Mouse (Mus musculus): ENCODE data around the gene Rgs2.

Rgs2 gene

DNA sequence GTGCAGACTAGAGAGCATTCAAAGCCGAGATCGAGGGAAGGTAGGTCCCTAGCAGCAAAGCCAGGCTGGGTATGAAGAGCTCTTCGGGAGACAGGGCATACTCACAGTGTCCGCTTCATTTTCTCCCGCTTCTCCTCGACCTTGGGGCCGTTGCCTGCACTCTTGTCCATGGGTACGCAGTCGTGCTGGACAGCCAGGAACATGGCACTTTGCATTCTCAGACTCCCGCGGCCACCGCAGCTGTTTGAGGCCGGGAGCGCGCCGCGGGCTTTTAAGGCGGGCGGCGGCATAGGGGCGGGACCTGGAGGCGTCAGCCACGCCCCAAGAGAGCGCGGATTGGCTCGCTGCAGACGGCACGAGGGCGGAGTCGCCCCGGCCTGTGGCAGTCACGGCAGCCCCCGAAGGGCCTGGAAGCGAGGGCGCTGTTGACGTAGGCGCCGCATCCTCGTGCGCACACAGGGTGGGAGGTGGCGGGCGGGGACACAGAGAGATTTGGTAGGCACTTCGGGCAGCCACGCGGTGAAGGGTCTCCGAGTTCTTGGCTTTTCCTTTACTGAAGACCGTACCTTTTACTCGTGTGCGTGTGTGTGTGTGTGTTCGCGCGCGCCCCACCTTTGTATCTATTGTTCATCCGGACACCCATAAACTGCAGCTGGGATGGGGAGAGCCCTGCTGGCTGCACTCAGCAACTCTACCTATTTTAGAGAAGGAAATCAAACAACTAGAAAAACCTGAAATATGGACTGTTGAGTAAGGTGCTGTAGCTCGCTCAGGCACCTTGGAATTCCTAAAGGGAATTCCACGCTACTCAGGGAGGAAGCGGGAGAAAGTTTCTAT, at the start of gene Rgs2:
Rgs2 (minus strand) TSS at position 258 of the 837 bp plus-strand sequence.
- DNase-seq (ENCODE audit: low read depth, low spot score): peak; percentile 77

DNA sequence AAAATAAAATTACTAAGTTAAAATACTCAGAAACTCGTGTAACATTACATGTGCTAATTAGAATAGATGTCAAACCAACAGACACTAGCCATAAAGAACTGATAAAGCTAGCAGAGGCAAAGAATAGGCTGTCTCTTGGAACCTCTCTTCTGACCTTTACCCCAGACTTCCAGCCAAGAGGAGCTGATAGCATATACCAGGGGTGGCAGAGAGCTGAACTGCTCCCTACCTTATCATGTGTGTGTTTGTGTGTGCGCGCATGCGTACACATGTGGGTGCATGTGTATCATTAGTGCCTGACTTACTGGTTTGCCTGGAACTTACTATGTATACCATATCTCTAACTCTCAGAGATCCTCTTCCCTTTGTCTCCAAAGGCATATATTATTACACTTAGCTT, 49.4 kb upstream of the Rgs2 start:
- no peak for DNase-seq (ENCODE audit: low read depth, low spot score)

DNA sequence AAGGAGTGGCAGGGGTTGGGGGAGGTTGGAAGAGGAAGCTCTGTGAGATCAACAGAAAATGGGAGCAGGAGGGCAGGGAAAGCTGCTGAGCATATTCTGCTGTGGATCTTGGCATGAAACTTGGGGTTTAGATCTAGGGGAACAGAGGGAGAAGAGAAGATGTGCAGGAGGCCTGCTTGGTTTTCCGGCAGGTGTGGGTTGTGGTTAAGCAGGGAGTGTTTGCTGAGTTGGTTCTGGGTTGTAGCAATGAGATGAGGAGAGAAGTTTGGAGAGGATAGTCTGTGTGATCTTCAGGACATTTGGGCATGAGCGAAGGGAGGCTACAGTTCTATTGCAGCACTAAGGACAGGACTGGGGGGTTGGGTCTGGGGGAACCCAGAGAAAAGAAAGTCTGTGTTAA, 37.9 kb upstream of the Rgs2 start:
- DNase-seq (ENCODE audit: low read depth, low spot score): no peak

DNA sequence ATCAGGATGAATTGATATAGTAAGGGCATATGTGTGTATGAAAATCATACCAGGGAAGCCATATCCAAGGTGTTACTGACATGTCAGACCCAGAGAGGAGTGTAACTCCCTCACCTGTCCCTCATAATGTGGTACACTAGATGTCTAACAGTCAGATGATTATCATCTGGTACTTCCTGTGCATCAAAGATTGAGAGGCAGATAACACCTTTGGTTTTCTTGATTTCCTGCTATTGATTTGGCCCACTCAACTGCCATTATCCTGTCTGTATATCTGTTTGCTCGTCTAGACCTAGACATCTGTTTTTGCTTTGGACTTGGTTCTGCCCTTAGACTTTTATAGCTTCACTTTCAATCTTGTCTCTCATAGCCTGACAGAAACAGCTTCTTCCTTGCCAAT, 29.5 kb upstream of the Rgs2 start:
- DNase-seq (ENCODE audit: low read depth, low spot score): no peak

DNA sequence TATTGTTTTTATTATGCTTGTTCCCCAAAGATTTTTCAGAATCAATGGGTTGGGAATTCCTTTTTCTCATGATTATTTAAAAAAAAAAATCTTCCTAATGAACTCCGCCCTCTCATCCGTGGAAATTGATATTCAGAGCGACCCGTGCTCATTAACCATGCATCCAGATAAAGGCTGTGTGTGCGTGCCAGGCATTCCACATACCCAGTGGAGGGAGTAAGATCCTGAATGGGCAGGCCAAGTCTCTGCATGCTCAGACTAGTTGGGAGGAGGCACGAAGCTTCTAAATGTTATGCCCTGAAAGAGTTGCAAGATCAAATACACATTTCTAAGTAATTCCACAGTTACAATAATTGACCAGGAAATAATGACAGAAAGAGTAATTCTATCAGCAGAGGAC, 26.5 kb upstream of the Rgs2 start:
- DNase-seq (ENCODE audit: low read depth, low spot score): no peak

DNA sequence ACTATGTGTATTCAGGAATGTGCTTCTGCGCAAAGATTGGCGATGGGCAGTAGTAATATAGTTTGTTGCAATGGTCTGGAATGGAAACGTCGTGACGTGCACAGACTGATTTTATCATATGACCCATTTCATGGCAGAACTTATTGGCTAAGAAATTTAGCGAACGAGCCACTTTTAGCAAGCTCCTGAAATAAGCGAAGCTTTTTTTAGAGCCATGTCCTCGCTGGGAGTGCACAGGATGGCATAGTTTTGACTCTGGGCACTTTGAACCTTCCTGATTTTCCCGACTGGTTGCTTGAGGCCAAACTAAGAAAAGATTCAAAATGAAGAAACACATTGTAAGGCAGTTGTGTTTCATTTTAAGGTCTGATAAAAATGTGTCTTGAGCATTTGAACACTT, 25.7 kb upstream of the Rgs2 start:
- no peak for DNase-seq (ENCODE audit: low read depth, low spot score)

DNA sequence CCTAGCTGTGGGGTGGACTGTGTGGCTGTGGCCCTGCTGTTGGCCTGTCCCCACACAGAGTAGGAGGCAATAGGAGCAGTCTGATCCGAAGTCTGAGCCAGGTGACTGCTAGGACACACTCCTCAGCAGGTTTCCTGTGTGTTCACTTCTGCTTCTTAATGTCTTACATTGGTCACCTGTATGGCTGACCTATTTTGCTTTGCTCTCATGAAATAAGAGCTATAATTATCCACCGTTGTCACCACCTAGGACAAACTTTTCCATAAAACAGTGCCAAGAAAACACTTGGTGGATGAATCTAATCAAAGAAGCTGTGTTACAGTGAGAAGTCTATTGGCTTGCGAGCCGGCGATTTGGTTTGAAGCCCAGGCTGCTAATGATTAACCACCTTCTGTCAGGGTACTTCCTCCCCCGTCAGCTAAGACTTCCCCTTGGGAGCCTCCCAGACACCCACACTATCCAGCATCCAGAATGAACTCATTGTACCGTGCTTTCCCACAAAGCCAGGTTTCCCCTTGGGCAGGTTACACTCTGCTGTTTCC, 14.5 kb upstream of the Rgs2 start:
- DNase-seq (ENCODE audit: low read depth, low spot score): no peak

DNA sequence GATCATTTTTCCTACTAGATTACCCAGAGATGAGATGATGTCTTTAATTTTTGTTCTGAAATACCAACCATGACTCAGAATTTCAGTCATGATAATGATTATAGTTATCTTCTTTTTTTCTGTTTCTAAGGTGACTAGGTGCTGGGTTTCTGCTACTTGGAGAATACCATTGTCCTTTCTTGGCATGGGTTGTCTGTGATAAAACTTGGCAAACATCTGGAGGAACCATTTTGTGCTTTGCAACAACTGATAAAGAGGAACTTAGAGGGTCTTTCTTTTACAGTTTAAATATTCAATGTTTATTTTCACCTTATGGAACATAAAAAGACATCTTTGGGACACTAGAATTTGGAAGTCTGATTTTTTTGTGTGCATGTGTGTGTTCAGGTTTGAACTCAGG, 10.0 kb upstream of the Rgs2 start:
- DNase-seq (ENCODE audit: low read depth, low spot score): no peak

DNA sequence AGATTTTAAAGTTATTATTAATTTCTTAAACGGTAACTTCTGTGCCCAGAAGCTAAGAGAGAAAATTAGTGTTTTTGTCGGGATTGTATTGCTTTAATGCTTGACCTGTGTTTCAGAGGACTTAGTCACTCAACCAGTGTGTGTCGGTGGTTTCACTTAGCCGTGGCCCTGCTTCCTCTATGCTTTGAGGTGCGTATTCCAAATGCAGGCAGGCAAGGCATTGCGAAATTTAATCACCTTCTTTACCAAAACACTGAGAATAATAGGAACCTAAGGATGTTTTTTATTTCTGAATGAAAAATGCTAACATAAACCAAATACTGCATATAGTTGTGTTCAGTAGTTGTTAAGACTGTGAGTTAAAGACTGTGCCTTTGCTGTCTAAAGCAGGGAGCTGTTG, 3.4 kb upstream of the Rgs2 start:
- no peak for DNase-seq (ENCODE audit: low read depth, low spot score)

DNA sequence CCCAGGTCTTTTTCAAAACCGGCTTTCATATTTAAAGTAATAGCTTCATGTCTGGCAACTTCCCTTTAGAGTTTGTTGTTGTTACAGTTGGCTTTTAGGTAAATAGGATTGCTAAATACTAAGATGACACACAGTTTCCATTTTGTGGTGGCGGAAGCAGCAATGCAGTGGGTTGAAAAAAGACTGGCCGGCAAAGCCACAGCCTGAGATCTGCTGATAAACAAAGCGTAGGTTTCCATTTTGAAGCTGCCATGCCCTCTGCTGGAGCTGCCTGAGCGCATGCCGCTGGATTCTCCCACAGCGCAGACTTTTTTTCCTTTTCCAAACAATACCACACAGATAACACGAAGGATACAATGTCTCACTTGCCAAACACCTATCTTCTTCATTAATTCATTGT, 2.6 kb upstream of the Rgs2 start:
- DNase-seq (ENCODE audit: low read depth, low spot score): no peak

DNA sequence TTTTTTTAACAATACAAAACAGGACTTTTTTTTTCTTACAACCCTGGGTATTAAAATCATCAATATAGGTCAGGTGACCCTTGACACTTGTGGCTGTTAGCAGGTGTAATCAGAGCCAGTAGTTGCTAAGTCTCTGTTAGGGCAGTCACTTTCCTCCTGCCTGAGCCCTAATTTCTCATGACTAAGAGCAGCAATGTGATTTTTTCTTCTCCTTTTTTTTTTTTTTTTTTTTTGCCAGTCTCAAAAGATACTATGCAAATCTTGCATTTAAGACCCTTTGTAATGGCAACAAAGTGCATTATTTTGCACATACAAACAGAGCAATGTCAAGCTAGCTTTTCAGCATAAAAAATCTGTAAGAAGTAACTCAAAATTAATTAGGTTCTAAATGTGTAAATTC, 1.7 kb upstream of the Rgs2 start:
- no peak for DNase-seq (ENCODE audit: low read depth, low spot score)

DNA sequence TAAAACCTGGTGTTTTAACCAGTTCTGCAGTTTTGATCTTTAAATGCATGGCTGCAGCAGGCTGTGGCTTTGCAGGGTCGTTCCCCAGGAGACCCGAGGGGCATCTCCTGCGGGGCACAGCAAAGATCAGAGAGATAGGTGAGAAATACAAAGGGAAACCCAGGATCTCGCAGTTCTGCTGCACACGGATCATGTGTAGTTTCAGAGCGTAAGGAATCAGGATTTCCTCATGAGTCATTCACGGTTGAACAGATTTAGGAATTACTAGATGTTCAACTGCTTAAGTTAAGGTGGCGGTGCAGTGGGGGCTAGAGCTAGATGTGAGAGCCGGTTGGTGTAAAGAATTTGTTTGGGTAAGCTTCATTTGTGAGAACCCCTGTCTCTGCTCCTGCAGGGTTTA, 780 bp upstream of the Rgs2 start:
- DNase-seq (ENCODE audit: low read depth, low spot score): no peak

DNA sequence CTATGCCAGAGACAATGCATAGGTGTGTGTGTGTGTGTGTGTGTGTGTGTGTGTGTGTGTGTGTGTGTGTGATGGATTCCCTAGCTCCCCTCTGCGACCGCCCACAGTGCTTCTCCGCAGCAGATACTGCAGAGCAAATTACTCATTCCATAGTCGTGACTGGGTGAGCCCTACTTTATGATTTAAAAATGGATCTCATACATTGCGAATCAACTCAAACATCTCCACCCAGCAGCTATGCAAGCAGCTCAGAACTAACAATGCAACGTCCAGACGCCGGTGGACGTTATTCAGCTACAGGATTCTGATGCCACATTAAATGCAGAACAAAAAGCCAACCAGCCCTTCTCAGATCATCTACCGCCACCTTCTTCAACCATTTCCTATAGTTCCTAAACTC, 545 bp downstream of the Rgs2 start:
- no peak for DNase-seq (ENCODE audit: low read depth, low spot score)

DNA sequence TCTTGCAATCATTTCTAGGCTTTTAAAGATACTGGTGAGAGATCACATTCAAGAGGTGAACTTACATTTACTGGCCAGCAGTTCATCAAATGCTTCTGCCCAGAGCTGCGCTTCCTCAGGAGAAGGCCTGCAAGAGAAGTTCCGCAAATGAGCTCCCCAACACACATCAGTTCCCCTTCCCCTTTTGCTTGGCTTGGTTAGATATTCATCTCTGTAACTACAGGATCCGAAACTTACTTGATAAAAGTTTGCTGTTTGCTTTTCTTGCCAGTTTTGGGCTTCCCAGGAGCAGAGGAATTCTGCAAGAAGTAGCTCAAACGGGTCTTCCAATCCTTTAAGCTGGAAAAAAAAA, 1.3 kb downstream of the Rgs2 start:
- no peak for DNase-seq (ENCODE audit: low read depth, low spot score)

DNA sequence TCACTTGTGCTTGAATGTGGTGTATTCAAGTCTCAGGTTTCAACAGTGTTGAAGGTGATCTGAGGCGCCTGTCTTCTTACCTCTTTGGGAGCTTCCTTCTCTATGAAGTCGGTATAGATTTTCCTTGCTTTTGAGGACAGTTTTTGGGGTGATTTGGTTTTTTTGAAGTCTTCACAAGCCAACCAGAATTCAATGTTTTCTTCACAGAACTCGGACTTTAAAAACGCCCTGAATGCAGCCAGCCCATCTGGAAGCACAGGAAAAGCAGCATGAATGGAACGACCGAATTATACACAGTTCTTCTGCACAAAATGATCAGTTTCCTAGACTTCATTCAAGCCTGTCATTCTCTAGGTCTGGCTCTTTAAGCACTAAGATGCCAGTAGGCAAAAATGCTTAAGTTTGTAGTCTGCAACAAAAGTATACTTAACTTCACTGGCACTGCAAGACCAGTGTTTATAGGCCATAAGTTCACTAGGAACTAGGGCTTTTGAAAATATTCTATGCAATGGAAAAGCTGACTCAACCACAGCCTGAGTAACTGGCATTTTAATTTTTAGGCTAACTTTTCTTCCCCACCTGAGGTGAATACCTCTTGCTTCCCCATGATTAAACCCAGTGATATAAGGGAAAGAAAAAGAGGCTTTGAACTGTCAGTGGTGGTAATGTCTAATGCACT, 1.8 kb downstream of the Rgs2 start:
- DNase-seq (ENCODE audit: low read depth, low spot score): no peak

DNA sequence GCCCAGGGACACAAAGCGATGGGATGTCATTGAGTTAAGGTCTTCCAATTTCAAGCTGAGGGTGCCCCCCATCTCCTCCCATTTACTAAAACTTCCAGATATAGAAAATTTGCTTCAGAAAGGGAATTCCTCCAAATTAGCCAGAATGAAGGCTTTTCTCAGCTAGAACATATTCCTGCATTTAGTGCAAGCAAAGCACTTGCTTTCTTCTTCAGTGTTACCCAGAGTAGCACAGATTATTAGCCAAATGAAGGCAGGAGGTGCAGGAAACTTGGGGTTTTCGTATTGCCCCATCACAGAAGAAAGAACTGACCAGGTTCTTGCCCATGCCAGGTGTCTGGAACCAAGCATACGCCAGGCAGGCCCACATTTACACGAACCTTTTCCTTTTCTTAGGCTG, 3.7 kb downstream of the Rgs2 start:
- DNase-seq (ENCODE audit: low read depth, low spot score): no peak

DNA sequence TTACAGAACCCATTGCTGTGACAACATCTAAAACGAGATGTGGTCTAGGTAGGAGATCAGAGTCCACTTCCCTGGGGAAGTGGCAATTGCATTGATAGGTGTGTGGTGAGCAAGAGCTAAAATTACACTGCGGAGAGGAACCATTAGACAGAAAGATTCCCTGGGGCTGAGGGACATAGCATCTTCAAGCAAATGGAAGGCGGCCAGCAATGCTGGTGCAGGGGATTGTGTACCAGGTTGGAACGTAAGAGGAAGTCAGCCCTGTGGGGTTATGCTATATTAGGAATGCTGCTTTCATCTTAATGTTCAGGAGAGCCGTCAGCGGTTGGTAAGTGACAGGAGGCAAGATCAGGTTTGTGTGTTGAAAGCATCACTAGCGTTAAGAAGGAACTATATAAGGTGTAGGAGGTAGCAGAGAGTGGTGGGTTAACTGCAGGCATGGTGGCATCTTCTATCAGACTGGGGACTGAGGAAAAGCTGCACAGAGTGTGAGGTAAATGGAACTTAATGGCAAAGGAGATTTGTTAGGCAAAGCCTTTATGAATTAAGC, 4.5 kb downstream of the Rgs2 start:
- DNase-seq (ENCODE audit: low read depth, low spot score): no peak

DNA sequence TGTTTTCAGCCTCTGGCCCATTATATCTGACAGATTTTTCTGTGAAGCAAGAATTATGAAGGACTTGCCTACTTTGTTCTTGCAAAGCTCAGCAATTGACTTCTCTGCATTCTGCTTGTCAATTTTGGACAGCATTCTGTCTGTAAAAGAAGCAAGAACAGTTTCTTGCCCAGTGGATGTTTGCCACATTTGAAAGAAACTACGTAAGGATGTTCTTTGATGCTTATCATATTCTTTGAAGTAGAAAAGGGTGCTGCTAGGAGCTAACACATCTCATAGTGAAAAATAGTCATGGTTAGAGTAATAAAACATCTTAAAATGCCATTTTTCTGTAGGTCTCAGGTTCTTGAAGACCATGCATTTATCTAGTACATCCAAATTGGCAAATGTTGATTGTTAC, 10.9 kb downstream of the Rgs2 start:
- DNase-seq (ENCODE audit: low read depth, low spot score): no peak

DNA sequence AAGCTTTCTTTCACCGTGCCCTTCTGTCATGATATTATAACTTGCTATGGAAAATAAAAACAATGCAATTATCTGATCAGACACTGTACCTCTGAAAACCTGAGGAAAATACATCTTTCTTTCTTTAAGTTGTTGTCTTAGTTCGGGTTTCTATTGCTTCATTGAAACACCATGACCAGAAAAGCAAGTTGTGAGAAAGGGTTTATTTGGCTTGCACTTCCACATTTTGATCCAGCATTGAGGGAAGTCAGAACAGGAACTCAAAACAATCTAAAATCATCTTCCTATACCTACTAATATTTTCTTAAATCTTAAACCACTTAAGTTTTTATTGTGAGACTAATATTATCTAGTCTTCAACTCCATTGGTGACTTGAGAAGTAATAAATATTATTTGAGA, 11.4 kb downstream of the Rgs2 start:
- no peak for DNase-seq (ENCODE audit: low read depth, low spot score)

DNA sequence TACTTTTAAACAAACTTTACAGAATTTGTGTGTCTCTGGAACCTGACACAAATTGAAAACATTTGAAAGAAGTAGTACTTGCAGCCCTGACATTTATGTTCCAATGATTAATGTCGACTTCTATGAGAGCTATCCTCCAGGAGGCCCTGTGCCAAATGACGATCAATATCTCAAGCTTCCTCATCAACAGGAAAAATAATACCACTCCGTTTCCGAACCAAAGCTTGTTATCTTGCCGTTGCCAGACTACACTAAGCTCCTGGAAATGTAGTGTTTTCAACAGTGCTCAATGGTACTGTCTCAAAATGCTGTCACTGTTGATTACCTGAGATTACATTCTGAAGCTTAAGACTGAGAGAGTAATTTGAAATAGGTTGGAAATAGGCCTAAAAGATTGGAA, 13.7 kb downstream of the Rgs2 start:
- DNase-seq (ENCODE audit: low read depth, low spot score): no peak

DNA sequence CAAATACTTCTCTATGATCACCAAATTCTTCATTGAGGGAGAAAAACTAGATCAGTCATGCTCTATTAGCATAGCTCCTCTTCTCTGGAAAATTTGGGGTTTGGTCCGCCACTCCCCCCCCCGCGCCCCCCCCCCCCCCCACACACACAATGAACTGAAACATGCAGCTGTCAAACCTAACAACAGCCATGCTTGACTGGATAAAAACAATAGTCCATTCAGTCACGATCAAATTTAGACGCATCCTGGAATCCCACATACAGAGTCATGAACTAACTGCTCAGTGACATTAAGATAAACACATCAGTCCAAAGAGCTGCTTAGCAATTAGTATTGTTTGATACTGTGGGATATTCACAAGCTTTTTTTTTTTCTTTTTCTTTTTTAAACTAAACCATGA, 14.2 kb downstream of the Rgs2 start:
- DNase-seq (ENCODE audit: low read depth, low spot score): no peak

DNA sequence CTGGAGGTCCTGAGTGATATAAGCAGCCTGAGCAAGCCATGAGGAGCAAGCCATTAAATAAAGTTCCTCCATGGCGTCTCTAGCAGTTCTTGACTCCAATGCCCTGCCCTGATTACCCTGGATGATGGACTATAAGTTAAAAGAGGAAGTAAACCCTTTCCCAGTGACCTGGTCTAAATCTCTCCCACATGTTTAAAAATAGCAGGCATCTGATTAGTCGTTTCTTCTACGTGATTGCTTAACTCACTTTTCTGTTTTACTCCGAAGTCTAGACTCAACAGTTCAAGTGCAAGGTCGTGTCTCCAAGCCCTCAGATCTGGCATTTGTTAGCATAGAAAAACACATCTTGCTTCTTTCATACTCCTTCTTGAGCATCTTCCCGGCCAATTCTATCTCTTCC, 15.2 kb downstream of the Rgs2 start:
- DNase-seq (ENCODE audit: low read depth, low spot score): no peak

Data from retina, adult 2 months (tissue).